Mouse (Mus musculus) mesoderm, embryonic 11.5 days (tissue): ENCODE measurements around the gene Ccl6.

ENCODE experiments used
- DNase-seq: peaks from one replicate; pipeline ENCODE4 v3.0.0-alpha.2; 2012; ENCODE audit warnings: low read depth, low spot score

The Ccl6 gene

DNA sequence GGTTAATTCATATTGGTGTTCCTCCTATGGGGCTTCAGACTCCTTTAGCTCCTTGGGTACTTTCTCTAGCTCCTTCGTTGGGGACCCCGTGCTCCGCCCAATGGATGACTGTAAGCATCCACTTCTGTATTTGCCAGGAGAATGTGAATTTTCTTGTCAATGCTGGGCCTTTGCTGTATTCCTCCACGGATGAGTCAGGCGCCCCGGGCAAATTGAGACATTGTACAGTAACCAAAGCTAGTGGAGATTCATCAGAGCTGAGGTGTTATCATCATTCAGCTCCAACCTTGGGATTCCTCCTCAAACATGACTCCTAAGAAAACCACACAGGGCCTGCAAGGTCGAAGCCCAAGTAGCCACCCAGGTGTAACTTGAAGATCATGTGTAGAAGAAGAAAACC is 4.9 kb upstream of the Ccl6 start:
- DNase-seq, result no peak

DNA sequence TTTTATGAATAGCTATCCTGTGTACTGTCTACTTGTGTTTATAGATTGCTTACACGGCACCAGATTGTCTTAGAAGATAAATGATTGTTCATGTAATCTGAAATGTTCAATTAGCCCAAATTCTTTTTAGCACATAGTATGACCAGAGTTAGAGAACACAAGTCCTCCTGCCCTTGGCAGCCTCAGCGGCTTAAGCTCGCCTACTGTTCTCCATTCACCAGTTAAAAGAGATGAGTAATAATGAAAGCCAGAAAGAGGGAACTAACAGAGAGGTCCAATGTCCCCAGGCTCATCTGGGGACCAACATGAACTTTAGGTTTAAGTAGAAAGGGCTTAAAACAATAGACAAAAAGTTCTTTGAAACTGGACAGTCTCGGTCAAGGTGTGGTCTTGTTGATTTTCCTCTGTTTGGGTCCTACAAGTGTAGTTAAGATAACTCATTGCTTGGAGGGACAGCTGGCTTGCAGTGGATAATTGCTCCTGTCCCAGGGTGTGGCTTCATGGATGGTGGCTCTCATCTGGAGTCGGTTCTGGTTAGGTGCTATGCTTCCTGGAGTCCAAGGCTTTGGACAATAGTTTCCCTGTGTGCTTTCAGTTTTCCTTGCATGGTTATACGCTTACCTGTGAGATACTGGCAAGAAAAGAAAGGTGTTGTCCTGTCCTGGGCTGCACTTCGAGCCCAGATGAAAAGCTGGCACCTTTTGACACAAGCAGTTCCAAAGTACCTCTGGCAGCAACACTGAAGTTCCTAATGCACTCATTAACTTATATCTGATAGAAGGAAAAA is 3.0 kb upstream of the Ccl6 start:
- DNase-seq, result no peak

DNA sequence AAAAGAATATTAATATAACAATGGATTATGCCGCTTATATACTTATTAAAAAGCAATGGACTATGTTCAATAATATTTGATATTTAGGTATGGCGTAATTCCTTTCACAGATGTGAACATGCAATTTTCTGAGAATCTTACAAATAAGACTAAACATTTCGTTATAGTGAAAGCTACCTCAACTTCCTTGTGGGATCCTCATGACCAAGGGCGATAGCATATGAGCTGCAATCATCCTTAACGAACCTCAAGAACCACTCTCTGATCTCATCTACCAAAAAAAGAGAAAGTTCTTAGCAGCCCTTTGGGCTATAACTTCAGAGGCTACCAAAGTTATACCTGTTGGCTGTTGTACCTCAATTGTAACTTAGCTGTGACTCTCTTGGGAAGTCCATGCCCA is 566 bp upstream of the Ccl6 start:
- no peak for DNase-seq

DNA sequence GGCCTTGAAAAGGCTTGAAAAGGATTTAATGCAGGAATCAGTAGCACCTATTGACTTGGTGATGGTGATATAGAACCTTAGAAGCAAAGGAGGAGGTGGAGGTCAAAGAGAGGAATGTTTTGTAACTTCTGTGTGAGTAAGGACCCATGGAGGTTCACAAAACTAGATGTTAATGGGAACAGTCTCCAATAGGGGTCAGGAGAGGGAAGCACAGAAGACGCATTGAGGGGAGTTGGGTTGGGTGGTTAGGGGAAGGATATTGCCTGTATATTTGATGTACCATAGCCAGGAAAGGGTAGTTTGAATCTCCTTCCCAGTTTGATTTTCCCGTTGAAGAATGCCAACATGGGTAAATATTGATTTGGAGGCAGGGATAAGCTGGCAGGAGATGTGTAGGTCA is 8.7 kb downstream of the Ccl6 start:
- no peak for DNase-seq

DNA sequence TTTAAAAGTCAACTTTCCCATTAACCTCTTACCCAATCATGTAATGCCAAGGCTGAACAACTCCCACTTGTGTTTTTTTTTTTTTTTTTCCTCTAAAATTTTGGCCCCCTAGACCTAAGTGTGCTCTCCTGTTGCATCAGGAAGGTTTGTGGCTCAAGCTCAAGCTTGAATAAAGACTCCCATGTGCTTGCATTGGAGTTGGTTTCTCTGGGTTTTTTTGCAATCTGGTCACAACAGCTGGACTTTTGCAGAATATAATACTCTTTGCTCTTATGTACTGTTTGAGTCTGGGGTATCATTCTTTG is 9.5 kb downstream of the Ccl6 start:
- DNase-seq, result no peak

DNA sequence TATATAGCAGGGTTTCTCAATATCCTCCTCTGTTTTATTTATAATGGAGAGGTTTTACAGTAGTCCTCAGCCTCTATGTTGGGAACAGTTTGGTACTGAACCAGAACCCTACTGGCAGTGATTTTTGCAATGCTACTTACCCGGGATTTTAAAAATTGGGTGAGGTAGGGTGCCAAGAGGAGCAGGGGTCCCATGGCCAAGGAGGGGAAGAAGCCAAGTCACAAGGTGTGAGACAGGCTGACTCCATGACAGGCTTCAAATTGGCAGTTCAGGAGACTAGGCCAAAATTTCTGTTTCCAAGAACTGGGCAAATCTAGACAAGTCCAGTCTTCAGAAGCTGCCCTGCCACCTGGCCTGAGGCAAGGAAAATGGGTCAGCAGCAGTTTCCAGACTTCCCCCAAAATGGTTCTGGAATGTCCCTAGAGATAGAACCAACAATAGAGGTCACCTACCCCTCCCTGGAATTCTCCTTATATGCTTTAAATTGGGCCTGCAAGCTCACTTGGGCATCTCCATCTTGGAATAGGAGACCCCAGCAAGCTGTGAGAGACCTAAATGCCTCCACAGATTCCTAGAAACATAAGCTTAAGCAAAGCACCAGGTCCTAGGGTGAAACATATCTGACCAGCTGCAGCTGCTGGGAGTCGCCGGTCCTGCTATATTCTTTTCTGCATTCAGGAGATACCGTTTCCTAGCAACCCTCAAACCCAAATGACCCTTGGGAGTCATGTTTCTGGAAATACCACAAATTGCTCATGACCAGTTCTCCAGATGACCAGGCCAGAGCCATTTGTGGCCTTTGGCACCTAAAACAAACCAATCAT is 10.0 kb downstream of the Ccl6 start:
- peak; percentile 46 for DNase-seq

DNA sequence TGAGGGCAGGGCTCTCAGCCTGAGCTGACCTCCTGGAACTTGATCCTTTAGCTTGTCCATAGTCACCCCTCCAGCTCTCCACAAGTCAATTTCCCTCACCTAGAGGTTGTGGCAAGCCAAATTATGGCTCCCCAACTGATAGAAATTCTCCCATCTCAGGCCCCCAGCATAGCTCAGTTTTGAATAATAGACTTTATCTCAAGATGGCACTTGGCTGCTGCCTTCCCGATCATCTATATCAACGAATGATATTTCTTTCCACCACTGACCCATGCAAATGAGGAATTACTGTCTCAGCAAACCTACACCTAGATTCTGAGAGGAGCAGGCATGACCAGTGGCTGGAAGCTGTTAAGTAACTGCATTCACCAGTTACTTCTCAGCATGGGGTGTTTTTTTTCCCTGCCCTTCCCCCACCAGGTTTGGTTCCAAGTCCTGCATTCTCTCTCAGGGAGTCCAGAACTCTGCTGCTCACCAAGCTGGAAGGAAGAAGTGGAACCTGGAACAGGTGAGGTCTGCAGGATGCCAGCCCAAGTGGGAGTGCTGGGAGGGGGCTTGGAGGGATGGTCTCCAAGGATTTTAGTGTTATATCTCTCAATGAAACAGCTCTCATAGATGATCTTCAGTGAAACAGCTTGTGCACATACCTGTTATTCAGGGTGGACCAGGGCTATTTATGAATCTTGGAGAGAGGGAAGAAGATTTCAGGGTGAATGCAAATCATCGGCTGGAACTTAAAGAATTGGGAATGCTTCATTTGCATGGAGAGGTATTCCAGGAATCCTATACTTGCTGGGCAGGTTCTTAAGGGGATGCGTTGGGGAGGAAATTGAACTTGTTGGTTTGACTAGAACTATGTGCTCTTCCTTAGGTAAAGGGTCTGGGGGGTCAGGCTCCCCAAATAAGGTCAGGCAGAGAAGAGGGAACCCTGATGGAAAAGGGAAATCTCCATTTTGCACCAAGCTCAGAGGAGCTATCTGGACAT is 11.0 kb downstream of the Ccl6 start:
- DNase-seq, result no peak

DNA sequence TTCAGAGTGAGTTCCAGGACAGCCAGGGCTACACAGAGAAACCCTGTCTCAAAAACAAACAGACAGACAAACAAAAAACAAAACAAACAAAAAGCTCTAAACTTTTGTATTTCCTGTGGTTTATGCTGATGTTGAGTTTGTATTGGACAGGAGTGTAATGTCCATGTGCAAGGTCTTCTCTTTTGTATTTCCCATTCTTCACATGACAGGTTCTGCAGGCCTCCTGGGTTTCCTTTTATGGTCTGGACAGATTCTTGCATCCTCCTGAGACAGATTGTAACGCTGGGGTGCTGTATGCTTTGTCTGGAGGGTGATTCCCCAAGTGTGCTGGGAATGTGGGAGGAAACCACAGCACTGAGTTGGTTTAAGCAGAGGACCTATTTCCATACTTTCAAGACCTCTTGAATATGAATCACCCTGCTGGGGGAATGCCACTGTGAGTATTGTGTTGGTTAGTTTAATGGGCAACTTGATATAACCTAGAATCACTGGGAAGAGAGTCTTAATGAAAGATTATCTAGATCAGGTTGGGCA is 12.1 kb downstream of the Ccl6 start:
- DNase-seq, result no peak

DNA sequence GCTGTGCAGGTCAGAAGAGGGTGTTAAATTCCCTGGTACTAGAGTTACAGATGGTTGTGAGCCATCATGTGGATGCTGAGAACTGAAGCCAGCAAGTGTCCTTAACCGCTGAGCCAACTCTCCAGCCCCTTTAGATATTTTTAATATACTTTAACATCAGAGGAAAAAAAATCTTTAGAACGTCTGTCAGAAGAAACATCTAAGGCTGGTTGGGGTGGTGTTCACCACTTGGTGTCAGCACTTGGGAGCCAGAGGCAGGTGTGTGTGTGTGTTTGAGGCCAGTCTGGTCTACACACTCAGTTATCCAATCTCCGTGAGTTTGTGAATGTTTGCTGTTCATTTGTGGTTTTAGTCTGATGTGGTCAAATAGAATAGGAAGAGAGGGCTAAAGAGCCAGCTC is 13.9 kb downstream of the Ccl6 start:
- no peak for DNase-seq

DNA sequence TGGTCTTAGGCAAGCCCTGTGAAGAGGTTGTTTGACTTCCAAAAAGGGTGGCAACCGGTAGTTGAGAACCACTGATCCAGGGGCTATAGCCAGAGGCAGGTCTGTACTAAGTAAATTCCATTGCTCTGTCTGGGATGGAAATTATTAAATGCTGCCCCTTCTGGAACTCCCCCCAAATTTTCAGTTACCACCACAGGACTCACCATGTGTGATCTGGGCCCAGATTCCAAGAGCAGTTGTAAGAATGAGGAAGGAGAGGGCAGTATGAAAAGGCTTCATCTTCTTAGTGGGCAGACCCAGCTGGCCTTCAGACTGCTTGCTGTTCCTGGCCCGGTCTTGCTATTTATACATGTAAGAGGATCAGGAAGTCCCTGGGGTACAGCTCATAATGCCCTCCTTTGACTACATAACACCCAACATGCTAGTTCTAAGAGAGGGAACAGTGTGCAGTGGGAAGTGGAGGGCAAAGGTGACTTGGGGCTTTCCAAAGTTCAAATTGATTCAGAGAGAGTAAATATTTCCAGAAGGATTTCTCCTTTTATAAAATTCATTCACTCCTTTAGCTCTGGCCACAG is 14.6 kb downstream of the Ccl6 start, which contains the start of gene Ccl9:
Ccl9 (minus strand) TSS at position 451 of the 575 bp plus-strand sequence.
- peak; percentile 28 for DNase-seq

DNA sequence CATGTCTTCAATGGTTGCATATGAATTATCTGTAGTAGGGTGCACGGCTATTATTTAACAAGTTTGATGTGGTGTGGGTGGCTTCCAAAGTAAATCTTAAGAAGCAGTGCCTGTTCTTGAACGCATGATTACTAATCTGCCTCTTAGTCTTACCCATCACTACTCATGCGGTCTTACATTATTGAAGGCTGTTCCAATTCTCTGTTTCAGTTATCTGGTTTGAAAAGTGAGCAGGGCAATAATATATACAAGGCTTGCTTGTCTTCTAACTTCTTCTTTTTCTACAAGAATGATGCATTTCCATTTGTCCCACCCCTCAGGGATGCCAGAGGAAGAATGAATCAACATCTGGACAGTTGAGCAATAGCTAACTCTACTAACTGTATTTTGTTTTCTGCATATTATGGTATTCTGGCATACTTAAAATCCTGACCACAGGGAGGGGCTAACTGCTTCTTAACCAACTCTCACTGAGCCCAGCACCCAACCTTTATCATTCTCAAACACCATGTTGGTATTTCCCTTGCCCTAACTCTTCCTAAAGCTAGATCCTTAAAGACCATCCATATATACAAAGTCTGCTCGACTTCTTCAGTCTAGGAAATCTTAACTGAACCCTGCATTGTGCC is 15.8 kb downstream of the Ccl6 start:
- no peak for DNase-seq

DNA sequence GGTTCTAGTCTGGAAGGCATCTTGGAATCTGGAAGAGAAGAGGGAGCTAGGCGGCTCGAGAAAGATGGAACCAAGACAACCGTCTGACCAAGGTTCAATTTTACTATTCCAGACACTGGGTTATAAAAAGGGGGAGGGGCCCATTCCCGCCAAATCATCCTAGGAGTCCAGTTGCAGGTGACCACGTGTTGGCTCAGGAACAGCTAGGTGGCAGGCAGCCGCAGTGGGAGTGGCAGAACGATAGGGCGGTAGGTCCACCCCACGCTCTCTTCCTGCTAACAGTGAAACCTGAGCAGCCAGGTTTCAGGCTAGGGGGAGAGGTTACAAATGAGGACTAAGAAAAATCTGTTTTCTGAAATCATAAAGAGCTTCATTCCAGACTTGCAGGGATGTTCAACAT is 20.1 kb downstream of the Ccl6 start:
- DNase-seq, result no peak

DNA sequence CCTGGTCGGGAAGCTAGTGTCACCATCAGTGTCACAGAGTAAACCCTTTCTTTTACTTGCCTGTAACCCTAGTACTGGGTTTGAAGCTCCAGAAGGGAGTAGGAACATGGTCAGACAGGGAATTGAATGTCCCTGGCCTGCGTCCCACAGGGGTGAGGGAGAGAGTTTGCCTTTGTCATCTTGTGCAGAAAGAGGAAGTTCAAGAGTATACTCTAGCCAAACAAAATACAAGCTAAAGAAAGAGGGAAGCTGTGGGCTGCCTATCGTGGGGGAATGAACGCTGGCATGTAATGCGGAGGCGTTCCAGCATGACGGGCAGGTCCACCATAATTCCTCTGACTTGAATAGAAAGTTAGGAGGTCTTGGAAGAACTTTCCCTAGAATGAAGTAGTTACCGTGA is 20.7 kb downstream of the Ccl6 start:
- no peak for DNase-seq

DNA sequence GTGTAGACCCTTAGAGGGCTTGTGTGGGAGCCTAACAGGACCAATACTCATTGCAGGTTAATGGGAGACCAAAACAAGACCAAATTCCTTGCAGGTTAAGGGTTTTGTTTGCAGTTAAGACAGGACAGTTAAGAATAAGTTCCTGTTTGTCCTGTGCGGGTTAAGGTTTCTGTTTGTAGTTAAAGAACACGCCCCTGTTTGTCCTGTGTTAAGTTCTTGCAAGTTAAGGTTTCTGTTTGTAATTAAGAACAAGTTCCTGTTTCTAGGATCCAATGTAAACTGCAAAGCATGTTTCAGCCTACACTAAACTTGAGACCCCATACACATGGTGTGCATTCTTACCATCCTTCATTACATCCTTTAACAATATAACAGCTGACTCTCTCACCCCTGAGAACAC is 22.7 kb downstream of the Ccl6 start:
- no peak for DNase-seq

DNA sequence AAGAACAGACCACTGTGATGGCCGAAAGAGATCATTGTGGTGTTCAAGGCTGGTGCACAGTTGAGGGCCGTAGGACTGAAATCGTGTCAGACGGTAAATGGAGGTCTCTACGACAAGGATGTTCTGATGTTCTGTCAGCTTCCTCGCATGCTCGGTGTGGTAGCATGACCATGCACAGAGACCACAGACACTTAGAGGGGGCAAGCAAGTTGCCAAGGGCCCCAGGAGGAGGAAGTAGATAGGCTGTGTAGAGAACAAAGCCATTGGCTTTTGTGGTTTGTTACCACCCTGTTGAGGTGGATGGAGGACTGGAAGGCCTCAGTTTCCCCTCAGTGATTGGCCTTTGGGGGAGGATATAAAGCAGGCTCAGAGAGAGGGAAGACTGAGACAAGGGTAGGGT is 23.6 kb downstream of the Ccl6 start:
- no peak for DNase-seq

DNA sequence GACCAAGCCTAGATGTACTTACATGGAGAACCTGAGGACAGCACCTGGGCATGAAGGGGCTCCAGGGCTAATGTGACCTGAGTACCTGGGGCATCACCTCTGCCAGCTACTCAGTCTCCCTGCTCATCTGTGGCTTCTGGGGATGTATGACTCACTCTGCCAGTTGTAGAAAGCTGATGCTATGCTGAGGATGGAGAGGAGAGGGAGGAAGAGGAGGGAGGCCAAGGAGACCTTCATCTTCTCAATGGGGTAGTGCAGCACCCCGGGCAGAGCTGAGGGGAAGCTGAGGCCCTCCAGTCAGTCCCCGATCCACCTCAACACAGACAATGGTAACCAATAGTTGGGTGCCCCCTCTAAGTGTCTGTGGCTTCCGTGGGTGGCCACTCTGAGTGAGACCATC is 24.1 kb downstream of the Ccl6 start:
- no peak for DNase-seq

DNA sequence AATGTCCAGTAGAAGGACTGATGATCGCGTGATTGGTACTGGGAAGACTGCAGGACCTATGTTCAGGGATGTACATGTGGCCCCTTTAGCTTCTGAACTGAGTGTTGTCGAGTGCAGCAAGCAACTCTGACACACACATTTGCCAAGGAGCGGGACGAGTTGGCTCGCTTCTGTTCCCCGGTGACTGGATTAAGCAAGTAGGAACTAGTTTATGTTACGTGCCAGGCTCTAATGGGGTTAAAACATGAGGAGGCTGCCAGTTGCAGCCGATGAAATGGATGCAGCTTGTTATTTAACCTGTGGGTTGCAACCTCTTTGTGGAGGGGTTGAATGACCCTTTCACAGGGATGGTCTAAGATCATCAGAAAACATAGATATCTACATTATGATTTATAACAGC is 24.8 kb downstream of the Ccl6 start:
- no peak for DNase-seq

DNA sequence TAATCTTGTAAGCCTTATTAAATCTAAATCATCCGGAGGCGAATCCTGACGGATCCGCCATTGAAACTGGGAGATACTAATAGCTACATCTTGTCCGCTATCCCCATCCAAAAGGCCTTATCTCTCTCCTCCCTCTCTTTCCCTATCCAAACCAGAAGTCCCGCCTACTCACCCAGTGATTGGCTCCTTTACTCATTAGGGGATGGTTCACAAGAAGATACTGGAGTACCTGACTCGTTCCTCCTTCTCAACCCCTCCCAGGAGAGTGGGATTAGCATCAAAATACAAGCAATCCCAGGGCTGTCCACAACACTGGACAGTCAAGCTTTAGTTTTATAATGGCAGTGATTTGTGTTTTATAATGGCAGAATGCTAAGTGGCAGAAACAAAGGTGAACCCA is 25.6 kb downstream of the Ccl6 start:
- DNase-seq, result no peak

DNA sequence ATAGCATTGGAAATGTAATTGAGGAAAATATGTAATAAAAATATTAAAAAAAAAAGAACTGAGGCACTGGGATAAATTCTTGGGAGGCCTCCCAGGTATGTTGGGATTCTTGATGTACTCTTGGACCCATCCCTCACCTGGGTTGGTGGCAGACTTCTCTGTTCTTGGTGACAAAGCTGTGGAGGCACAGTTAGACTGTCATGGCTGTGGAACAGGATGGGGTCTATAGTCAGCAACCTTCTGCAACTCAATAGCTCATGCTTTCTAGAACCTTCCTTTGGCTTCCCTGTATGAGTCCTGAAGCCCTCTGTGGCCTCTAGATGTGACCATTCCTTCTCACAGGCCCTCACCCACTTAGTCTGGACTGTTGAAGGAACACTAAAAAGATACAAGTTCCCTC is 26.3 kb downstream of the Ccl6 start:
- DNase-seq, result no peak

DNA sequence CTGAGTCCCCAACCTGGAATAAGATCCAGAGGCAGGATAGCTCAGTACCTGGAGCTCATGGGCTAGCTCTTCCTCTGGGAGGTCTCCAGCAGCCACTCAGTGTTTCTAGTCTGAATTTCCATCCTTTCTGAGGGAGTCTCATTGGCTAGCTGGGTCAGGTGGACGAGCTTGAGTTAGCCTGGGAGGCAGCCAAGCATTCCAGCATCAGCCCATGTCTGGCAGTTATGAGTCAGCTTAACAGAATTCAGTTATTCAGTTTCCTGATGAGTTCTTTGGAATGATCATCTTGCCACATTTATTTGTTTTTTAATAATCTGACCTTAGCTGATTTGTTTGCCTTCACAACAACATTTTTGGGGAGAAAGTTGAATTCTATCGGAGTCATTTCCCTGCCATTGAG is 29.1 kb downstream of the Ccl6 start:
- DNase-seq, result no peak

DNA sequence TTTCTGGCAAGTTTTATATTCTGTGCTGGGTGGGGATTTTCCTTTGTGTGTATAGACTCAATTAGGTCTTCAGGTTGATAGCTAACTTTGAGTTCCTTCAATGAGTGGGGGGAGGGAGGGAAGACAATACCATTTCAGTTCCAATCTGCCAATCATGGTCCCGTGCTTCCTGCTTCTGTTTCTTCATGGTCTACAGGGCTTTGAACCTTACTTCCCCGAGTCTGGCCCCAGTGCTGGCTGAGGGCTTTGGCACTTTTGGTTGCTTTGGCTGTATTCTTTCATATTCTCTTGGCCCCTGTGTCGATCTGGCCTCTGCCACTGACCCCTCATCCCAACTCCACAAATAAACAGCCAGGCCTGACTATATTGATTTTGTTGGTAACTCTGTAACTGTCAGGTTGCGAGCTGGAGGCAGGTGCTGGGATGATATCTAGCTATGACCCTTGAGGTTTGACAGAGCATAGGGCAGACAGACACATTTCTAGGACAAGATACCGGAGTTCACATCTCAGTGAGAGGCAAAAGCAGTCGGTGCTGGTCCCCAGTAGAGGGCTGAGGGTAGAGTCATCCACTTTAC is 30.5 kb downstream of the Ccl6 start:
- DNase-seq, result no peak
